Mouse (Mus musculus) adrenal gland, adult 18-20 months (tissue): ENCODE measurements around the gene Tmtc4. TPM values are rescaled to one million over a fixed set of nuclear protein-coding genes. Genes with fewer than 3 reads are reported as not detected.

Experiments used
- DNase-seq, 2 experiments: peaks; one replicate each; pipeline ENCODE4 v3.0.0; 2021 to 2022; ENCODE audit warnings: low spot score in 2 of 2
- total RNA-seq, 2 experiments: library from RNA; stranded (reverse); gene quantifications; 1 replicate in 1 of 2; 2 replicates in 1 of 2; pipeline ENCODE4 v1.2.3; 2021

Tmtc4 gene
- total RNA-seq, 2 experiments from 2014 or later = 16.2 to 17.4 TPM

DNA sequence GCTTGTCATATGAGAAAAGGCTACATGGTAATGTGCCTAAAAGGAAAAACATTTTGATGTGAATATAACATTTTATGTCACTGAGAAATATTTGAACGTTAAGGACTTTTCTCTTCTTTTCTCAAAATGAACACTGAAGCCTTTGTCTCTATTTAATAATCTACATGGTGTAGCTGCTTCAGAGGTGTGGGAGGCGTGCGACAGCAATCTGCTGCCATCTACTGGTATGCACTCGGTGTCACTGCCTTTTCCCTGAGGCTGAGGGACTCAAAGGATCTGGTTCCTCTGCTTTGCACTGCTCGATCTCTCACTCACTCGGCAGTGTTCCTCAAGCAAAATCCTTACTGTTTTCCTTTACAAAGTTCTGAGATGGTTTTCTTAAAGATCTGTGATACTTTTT lies 107.7 kb downstream of the Tmtc4 start:
- peak; percentile 62 to 67 for DNase-seq

- no peak for DNase-seq
Observed at GRCm38 (mm10) chr14:122875636-122876035, 108.2 kb downstream of the Tmtc4 start.

GRCm38 (mm10) chr14:122875056-122875455 lies 108.8 kb downstream of the Tmtc4 start:
- no peak for DNase-seq

DNA sequence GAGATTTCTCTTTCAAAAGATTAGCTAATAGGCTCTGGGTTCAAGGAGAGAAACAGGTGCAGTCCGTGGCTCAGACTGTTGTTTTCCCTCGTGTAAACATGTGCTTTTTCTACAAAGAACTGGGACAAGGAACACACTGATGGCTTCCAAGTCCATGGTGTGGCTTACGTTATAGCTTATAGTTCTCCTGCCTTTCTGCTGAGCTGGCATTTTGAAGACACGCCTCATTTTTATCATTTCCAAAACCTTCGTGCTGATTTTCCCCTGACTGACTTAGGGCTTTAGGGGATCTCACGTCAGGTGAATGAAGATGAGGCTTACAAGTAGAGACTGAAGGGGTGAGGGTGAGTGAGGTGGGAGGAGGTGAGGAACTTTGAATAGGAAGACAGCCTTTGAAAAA lies 111.2 kb downstream of the Tmtc4 start:
- no peak for DNase-seq

- DNase-seq = no peak
Observed at GRCm38 (mm10) chr14:122871841-122872580, 111.8 kb downstream of the Tmtc4 start.

DNA sequence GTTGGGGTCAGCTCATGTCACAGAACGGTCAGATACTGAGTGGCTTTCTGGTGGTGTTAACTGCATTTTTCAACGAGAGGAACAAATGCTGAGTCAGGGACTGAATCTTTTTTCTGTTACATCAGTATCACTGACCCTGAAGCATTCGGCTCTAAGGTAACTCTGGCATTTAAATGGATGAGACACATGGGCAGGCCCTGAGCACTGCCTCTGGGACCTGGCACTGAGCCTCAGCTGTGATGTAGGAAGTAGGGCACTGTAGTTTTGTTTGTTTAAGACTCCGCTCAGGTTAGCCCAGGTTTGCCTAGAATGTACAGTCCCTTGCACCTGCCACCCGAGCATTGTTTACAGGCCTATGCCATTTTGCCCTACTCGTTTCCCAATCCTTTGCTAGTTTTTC lies 114.0 kb downstream of the Tmtc4 start:
- peak in 1 of 2 experiments; percentile 38 for DNase-seq

Other genes starting within 250 kb of the Tmtc4 start
- 10 to 100 TPM; 41.6 to 52.9 TPM for gene Ggact, start 70.3 kb downstream of the Tmtc4 start, total RNA-seq